Mouse (Mus musculus): ENCODE measurements at regions not wholly inside any gene's neighbourhood (a gene's known extent, or its start where the extent isn't known, plus 50 kb on each side); places are given as distances from the start of the nearest gene placed in this dataset.

DNA sequence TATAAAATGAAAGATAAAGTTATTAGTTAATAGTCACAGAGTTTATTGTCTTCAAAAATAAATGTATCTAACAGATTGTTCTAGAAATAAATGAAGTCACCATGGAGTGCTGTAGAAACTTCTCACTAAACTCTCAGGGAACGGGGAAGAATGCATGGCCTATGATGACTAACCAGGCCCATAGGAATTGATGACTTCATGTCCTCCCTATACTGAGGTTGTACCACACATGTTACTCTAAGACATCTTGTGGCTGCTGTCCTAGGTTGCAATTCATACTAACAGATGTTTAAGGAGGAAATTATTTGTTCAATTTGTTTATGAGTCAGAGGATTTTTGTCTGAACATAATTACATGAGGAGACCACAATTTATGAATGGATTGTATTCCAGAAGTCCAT is 459.4 kb downstream of the Pros1 start:
- DNase-seq (ENCODE audit: low spot score in 2 of 2) = no peak

GRCm38 (mm10) chr16:63319602-63320001 is 465.5 kb downstream of the Pros1 start:
- DNase-seq (ENCODE audit: low spot score in 2 of 2) = no peak

- no peak for DNase-seq (ENCODE audit: low spot score in 2 of 2)
These were observed 497.5 kb downstream of the Pros1 start for GRCm38 (mm10) chr16:63351511-63352125.

DNA sequence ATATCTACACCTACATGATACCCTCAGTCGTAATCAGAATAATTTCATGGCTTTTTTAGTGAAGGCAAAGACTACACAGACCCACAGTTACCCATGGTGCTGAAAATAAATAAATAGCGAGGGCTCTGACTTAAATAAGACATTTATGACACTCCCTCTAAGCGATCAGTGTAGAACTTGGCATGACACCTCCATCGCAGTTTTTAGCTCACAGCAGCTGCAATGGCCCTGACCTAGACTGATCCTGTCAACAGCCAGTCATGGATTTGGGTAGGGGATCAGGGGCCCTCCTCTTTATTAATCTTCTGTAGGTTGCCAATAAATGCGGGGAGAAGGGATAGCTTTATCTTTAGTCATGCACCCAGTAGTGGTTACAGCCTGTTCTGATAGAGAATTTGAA is 494.1 kb downstream of the Epha3 start:
- no peak for DNase-seq (ENCODE audit: low spot score in 2 of 2)

DNA sequence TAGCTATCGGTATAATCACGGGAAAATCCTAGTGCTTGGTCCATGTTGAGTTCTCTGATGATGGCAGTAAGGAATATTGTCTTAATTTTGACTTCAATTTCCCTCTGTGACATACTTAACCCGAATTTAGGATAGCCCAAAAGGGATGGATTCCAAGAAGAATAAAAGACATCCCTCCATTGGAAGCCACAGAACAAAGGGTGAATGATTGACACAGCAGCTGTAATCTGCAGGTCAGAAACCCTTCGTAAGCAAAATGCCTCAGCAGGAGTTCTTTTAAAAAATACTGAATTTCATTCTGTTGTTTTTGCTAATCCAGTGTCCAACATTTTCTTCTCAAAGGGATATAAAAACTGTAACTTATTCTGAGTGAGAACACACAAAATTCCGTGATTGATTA is 492.7 kb downstream of the Epha3 start:
- DNase-seq (ENCODE audit: low spot score in 2 of 2) = no peak

GRCm38 (mm10) chr16:63404976-63405375 is 459.0 kb downstream of the Epha3 start:
- DNase-seq (ENCODE audit: low spot score in 2 of 2) = no peak

- DNase-seq (ENCODE audit: low spot score in 2 of 2) = no peak
These were observed 451.3 kb downstream of the Epha3 start for GRCm38 (mm10) chr16:63412656-63413055.

DNA sequence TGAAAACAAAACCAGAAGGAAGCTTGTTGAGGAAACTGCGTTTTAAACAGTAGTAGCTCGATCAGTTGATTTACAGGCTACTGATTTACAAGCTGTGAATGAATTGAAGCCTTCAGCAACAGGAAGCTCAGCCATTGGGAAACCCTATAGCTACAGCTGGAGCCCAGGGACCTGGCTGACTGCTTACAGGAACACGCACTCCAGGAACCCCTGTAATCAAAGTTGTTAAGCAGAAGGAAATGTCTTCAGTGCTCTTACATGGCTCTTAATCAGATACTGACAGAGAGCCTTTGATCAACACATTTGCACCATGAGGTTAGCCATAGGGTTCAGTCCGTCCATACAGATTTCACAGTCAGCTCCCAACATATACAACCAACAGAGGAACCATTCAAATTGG is 411.7 kb downstream of the Epha3 start:
- DNase-seq (ENCODE audit: low spot score in 2 of 2) = no peak

GRCm38 (mm10) chr16:63466615-63467014 is 397.4 kb downstream of the Epha3 start:
- DNase-seq (ENCODE audit: low spot score in 2 of 2) = peak in 1 of 2 experiments; percentile 9

DNA sequence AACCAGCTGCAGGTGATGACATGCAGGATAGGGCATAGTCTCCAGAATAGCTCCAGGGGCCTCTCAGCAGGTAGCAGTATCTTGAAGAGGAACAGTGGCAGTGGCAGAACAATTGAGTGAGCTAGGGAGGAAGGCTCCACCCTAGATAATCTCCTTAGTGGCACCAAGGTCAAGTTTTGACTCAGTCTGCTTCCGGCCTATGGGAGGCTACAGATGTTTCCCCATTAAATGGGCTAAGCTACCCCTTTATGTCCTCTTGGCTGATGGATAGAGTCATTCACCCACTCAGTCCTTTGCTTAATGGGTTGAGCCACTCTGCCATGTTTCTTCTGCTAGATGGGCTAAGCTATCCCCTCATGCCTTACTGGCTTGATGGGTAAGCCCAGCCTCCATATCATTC is 395.1 kb downstream of the Epha3 start:
- no peak for DNase-seq (ENCODE audit: low spot score in 2 of 2)
